Mouse (Mus musculus) embryonic facial prominence, embryonic 14.5 days (tissue): ENCODE measurements around the gene Cep152. TPM values are rescaled to one million over a fixed set of nuclear protein-coding genes. Genes with fewer than 3 reads are reported as not detected.

Source experiments
- ATAC-seq: fragments of 200-750 bp; cut with Nextera tagmentation; 2 replicates; pipeline ENCODE4 v1.8.0; 2017; ENCODE audit warnings: low read depth, moderate number of reproducible peaks, moderate TSS enrichment
- DNase-seq: peaks from one replicate; pipeline ENCODE4 v3.0.0-alpha.2; 2015; ENCODE audit warnings: low spot score
- H3K27ac ChIP-seq: fragments of 300-500 bp; sonication (generic); replicated peaks from 2 replicates; pipeline ENCODE4 v1.5.1; 2014; ENCODE audit warnings: low read depth, mild to moderate bottlenecking, low read length, moderate library complexity
- H3K27me3 ChIP-seq: fragments of 300-500 bp; sonication (generic); replicated peaks from 2 replicates; pipeline ENCODE4 v1.6.1; 2014; ENCODE audit warnings: low read length; ENCODE audit not compliant: control insufficient read depth, insufficient read depth
- H3K36me3 ChIP-seq: fragments of 300-500 bp; sonication (generic); 2 replicates; pipeline ENCODE4 v1.6.1; 2014; ENCODE audit warnings: low read length, mixed read lengths; ENCODE audit not compliant: control insufficient read depth, insufficient read depth
- H3K4me1 ChIP-seq: fragments of 300-500 bp; sonication (generic); 2 replicates; pipeline ENCODE4 v1.6.1; 2014; ENCODE audit warnings: antibody characterized with exemption, low read length; ENCODE audit not compliant: control insufficient read depth, insufficient read depth
- H3K4me2 ChIP-seq: fragments of 300-500 bp; sonication (generic); 2 replicates; pipeline ENCODE4 v1.6.1; 2014; ENCODE audit warnings: low read depth, mild to moderate bottlenecking, low read length, moderate library complexity, mixed read lengths
- H3K4me3 ChIP-seq: fragments of 300-500 bp; sonication (generic); 2 replicates; pipeline ENCODE4 v1.5.1; 2014; ENCODE audit warnings: low read depth, mild to moderate bottlenecking, low read length
- H3K9ac ChIP-seq: fragments of 300-500 bp; sonication (generic); 2 replicates; pipeline ENCODE4 v1.6.1; 2014; ENCODE audit warnings: low read depth, mild to moderate bottlenecking, low read length, moderate library complexity, mixed read lengths
- H3K9me3 ChIP-seq: fragments of 300-500 bp; sonication (generic); 2 replicates; pipeline ENCODE4 v1.6.1; 2016; ENCODE audit warnings: low read length; ENCODE audit not compliant: control insufficient read depth
- WGBS: fragments of 180-500 bp; shearing (Covaris S2); extraction: QIAGEN DNeasy Blood & Tissue Kit; methylation state at CpG from one replicate; pipeline ENCODE4 v1.1.7; 2014; 5-methylcytosine and 5-hydroxymethylcytosine counted together
- polyA plus RNA-seq: library from polyadenylated mRNA; unstranded; fragments of >200 nt; fragmentation: Nextera tagmentation; extraction: Ambion mirVana; gene quantifications from 2 replicates; pipeline ENCODE4 v1.2.1, GENCODE M21; 2014

Gene Cep152
- polyA plus RNA-seq, 1 experiment from 2014 or later, result 6.9 TPM

DNA sequence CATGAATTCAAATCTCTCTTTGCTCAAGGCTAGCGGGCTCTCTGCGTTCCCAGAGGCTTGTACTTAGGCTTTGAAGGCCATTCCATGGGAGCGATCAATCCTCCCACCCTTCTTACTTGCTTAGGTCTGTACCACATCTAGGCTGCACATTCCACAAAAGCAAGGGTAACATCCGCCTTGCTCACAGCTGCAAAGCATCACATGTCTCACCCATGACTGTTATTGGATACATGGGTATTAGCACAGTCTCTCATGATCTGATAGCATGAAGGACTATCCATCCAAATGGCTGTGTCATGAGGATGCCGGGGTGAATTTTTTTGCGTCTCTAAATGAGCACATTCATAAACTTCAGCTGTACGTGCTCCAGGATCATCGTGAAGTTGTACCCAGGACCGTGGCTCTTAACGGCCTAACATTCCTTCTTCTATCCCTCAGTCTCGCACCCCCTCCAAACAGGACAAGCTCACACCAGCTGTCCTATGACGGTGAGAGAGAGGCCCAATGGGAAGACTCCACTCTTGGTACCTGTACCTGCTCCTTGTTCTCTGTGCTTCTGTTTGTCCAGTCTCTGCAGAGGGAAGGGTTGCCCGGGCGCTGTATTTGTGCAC lies 25.9 kb upstream of the Cep152 start:
- ATAC-seq, result peak; percentile 82
- Histone ChIP-seq H3K4me2 (no peak overlapping the region), H3K4me3 (no peak overlapping the region), H3K9ac (no peak overlapping the region), H3K4me1 (0 out of 2 replicates have a peak, but pooled peaks cover 3% of the 10 kb centered on the region), H3K36me3 (no peaks in the 10 kb centered on the region), H3K9me3 (no peaks in the 10 kb centered on the region), H3K27me3 (no peaks in the 10 kb centered on the region), H3K27ac (no peak overlapping the region)
- no peak for DNase-seq
- whole genome bisulfite sequencing, result 81% methylated on average over 14 of the region's 14 CpGs

DNA sequence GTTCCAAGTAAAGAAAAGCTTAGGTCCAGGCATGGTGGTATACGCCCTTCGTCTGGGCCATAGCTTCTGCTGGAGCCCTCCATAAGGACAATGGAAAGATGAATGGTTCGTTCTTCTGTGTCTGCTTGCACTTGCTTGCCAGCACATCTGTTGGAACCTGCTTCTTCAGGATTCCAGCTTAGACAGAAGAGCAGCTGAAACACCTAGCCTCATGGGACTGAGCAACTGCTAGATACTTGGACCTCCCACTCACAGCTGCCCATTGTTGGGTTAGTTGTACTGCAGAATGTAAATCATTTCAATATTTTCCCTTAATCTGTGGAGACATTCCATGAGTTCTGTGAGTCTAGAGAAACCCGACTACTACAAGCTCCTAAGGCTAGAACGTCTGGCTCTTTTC lies 25.1 kb upstream of the Cep152 start:
- H3K4me1 ChIP-seq, result 0 out of 2 replicates have a peak, but pooled peaks cover 3% of the 10 kb centered on the region
- no peak overlapping the region for H3K4me2 ChIP-seq
- no peaks in the 10 kb centered on the region for H3K9me3 ChIP-seq
- no peaks in the 10 kb centered on the region for H3K27me3 ChIP-seq
- no peaks in the 10 kb centered on the region for H3K36me3 ChIP-seq
- no peak overlapping the region for H3K9ac ChIP-seq
- WGBS, result 75% methylated on average over 5 of the region's 5 CpGs
- H3K27ac ChIP-seq, result no peak overlapping the region
- no peak; the same call in 1 of the 2 replicates for ATAC-seq
- peak; percentile 52 for DNase-seq
- H3K4me3 ChIP-seq, result no peak overlapping the region

DNA sequence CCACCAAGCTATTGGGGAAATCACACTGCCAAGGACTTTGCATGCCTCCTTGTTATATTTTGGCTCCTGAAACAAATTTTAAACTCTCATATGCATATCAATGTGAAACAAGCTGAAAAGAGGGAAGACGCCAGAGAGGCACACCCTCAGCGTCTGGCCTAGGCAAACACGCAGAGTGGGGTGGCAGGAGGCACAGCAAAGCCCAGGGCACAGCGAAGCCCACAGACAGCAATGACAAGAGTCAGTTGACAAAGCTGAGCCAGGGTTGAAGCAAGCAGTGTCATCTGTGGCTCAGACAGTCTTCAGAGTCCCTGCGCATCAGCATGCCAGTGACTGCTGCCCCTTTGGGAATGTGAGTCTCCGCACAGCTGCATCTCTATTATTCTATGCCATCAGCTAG lies 20.0 kb upstream of the Cep152 start:
- Histone ChIP-seq H3K27me3 (no peaks in the 10 kb centered on the region), H3K27ac (no peak overlapping the region), H3K4me3 (no peak overlapping the region), H3K9ac (no peak overlapping the region), H3K36me3 (no peaks in the 10 kb centered on the region), H3K4me2 (no peak overlapping the region), H3K4me1 (no peaks in the 10 kb centered on the region), H3K9me3 (no peaks in the 10 kb centered on the region)
- DNase-seq (no peak), ATAC-seq (no peak)
- 78% methylated on average over 6 of the region's 6 CpGs for WGBS

DNA sequence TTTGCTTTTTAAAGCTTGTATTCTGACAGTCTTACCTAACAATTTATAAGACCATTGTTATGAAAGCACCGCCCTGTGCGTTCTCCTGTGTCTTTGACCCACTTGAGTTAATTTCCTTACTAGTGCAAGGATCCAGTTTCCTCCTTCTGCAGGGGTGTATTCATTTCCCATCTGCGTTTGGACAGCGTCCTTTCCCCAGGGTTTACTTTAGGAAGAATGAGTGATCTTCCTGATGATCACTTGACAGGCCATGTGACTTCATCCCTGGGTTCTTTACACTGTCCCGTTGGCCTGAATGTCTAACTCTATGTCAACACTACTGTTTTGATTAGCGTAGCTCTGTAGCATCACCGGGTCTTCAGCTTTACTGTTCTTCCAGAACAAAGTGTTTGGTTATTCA lies 12.4 kb upstream of the Cep152 start:
- H3K27me3 ChIP-seq, result no peaks in the 10 kb centered on the region
- no peaks in the 10 kb centered on the region for H3K4me1 ChIP-seq
- H3K4me2 ChIP-seq, result no peak overlapping the region
- no peak overlapping the region for H3K9ac ChIP-seq
- no peak overlapping the region for H3K27ac ChIP-seq
- no peak for DNase-seq
- no peak for ATAC-seq
- WGBS, result 60% methylated on average over 7 of the region's 7 CpGs
- H3K36me3 ChIP-seq, result no peaks in the 10 kb centered on the region
- H3K4me3 ChIP-seq, result no peak overlapping the region
- H3K9me3 ChIP-seq, result no peaks in the 10 kb centered on the region

DNA sequence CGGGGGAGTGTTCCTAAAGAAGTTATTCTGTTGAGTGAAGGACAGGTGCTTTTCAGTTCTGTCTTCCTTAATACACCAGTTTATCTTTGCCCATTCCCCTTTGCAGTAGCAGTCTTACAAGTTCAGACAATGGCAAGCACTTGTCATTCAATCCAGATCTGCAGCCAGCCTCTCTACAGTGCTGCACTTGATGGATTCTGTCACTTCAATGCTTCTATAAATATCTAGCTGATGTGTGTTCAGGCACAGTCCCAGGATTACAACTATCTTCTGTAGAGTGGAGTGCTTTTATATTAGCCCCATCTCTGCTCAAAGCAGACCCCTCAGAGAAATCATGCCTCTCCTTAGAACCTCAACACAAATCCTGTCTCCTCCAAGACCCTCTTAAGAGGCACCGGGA lies 5.1 kb upstream of the Cep152 start:
- H3K27ac ChIP-seq, result no peak overlapping the region
- no peaks in the 10 kb centered on the region for H3K36me3 ChIP-seq
- no peak overlapping the region for H3K9ac ChIP-seq
- WGBS, result 95% methylated on average over 2 of the region's 2 CpGs
- H3K27me3 ChIP-seq, result no peaks in the 10 kb centered on the region
- ATAC-seq (no peak), DNase-seq (no peak)
- H3K4me1 ChIP-seq, result no peaks in the 10 kb centered on the region
- no peaks in the 10 kb centered on the region for H3K9me3 ChIP-seq
- no peak overlapping the region for H3K4me3 ChIP-seq
- no peak overlapping the region for H3K4me2 ChIP-seq

DNA sequence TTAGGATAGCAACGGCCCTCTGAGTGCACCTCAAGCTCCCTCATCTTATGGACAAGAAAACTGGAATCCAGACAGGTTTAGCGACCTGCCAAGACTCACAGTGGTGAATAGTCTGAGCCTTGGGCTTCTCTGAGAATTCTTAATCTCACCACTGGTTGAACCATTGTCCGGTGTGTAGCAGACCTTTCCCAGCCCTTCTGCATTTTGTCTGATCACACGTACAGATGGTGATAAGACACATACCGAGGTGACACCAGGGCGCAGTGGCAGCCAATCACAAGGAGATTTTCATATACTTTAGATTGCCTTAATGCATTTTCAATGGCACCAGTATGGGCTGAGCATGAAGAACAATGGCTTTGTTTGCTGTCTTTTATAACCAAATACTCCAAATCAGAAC lies 3.6 kb upstream of the Cep152 start:
- peaks cover 9% of the 10 kb centered on the region for H3K4me1 ChIP-seq

DNA sequence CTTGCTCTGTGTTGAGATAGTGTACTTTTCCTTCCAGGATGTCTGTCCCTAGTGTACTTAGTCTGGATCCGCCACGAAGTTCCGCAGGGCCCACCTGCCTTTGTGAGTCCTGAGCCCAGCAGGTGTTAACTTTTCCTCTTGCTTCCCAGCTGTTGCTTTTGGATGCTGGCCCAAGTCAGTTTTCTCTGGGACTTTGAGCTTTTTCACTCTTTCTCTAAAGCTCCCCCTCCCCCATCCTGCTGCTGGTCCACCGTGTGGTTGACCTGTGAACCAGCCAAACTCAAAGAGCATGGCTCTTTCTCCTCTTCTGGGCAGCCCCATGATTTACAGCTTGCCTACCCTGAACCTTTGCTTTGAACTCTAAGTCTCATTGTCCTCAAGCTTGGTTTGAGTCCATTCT lies 1.6 kb upstream of the Cep152 start:
- H3K4me1 ChIP-seq, result peaks cover 14% of the 10 kb centered on the region
- H3K9me3 ChIP-seq, result no peaks in the 10 kb centered on the region
- ATAC-seq, result no peak
- H3K9ac ChIP-seq, result no peak overlapping the region
- H3K27me3 ChIP-seq, result no peaks in the 10 kb centered on the region
- H3K36me3 ChIP-seq, result no peaks in the 10 kb centered on the region
- no peak overlapping the region for H3K4me3 ChIP-seq
- H3K27ac ChIP-seq, result no peak overlapping the region
- DNase-seq, result no peak
- no peak overlapping the region for H3K4me2 ChIP-seq
- 77% methylated on average over 4 of the region's 4 CpGs for WGBS

More for the DNA sequence above, 3.6 kb upstream of the Cep152 start:
- Histone ChIP-seq H3K27ac (no peak overlapping the region), H3K9ac (no peak overlapping the region), H3K9me3 (no peaks in the 10 kb centered on the region), H3K36me3 (no peaks in the 10 kb centered on the region), H3K4me3 (no peak overlapping the region), H3K27me3 (no peaks in the 10 kb centered on the region), H3K4me2 (no peak overlapping the region)
- DNase-seq (no peak), ATAC-seq (no peak)
- 78% methylated on average over 6 of the region's 6 CpGs for WGBS

DNA sequence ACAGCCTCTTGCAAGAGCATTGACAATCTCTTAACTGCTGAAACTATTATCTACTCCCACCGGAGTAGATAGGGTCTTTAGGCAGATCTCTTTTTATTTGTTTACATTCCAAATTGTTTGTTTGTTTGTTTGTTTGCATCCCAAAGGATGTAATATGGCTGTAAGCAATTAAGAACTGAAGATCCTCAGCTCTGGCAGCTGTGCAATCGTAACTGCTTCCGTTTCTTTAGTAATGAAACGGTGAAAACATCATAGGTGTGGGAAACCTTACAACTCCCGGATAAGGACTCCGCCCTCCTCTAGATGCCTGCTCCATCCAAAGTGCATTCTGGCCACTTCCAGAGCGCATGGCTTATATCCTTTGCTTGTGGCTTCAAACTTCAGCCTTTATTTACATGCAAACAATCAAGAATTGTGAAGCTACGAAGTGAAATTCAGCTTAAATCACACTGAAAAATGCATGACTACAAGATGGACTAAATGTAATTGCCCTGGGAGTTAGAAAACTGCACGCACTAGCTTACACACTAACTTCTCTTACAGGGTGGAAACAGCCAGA lies 707 bp downstream of the Cep152 start:
- ATAC-seq (no peak), DNase-seq (no peak)
- H3K9ac ChIP-seq, result peak overlapping the region; percentile 75
- 11% methylated on average over 9 of the region's 9 CpGs for WGBS
- H3K36me3 ChIP-seq, result peaks cover 11% of the 10 kb centered on the region; the same call in 1 of the 2 replicates
- peak overlapping the region; percentile 89 for H3K4me3 ChIP-seq
- no peaks in the 10 kb centered on the region for H3K9me3 ChIP-seq
- H3K4me2 ChIP-seq, result peak overlapping the region; percentile 75
- no peaks in the 10 kb centered on the region for H3K27me3 ChIP-seq
- peaks cover 14% of the 10 kb centered on the region for H3K4me1 ChIP-seq
- peak overlapping the region; percentile 48; the same call in 1 of the 2 replicates for H3K27ac ChIP-seq

DNA sequence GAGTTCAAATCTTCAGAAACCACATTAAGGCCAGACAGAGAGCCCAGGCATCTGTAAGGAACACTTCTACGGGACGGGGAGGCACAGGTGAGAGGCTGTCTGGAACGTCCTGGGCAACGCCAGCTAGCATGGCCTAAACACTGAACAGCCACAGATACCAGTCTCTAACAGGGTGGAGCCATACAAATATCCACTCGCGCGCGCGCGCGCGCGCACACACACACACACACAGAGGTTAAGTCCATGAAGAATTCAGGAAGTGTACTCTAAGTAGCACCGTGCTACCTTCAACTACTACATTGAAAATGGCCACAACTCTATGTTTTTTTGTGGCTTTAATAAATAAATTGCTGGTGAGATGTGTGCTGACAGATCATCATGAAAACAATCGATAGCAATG lies 1.7 kb downstream of the Cep152 start:
- H3K27ac ChIP-seq, result no peak overlapping the region
- peaks cover 19% of the 10 kb centered on the region for H3K36me3 ChIP-seq
- peak overlapping the region; percentile 89 for H3K4me3 ChIP-seq
- peak overlapping the region; percentile 75 for H3K9ac ChIP-seq
- ATAC-seq, result no peak
- peaks cover 14% of the 10 kb centered on the region for H3K4me1 ChIP-seq
- DNase-seq, result no peak
- no peaks in the 10 kb centered on the region for H3K27me3 ChIP-seq
- 92% methylated on average over 15 of the region's 15 CpGs for WGBS
- peak overlapping the region; percentile 75 for H3K4me2 ChIP-seq
- no peaks in the 10 kb centered on the region for H3K9me3 ChIP-seq
